Mouse (Mus musculus) forebrain, embryonic 11.5 days (tissue): Measurements from ENCODE around the gene Map2k2. TPM values are rescaled to one million over a fixed set of nuclear protein-coding genes. Genes with fewer than 3 reads are reported as not detected.
"Not testable (repeated sequence)": the region's sequence is repeated elsewhere in the genome, so short reads cannot be mapped to it uniquely, and the experiment has no call there.

Experiments used
- ATAC-seq: fragments of 200-750 bp; cut with Nextera tagmentation; replicated peaks from 2 replicates; pipeline ENCODE4 v1.8.0; 2017; ENCODE audit warnings: moderate TSS enrichment; ENCODE audit not compliant: low FRiP score
- DNase-seq: peaks from one replicate; pipeline ENCODE4 v3.0.0-alpha.2; 2017; ENCODE audit warnings: low spot score
- H3K27ac ChIP-seq: fragments of 300-500 bp; sonication (generic); 2 replicates; pipeline ENCODE4 v1.5.1; 2014; ENCODE audit warnings: low read depth, low read length
- H3K27me3 ChIP-seq: fragments of 300-500 bp; sonication (generic); 2 replicates; pipeline ENCODE4 v1.6.1; 2014; ENCODE audit warnings: mild to moderate bottlenecking, low read length, mixed read lengths; ENCODE audit not compliant: control insufficient read depth, insufficient read depth
- H3K36me3 ChIP-seq: fragments of 300-500 bp; sonication (generic); 2 replicates; pipeline ENCODE4 v1.6.1; 2014; ENCODE audit warnings: mild to moderate bottlenecking, low read length, moderate library complexity, mixed read lengths; ENCODE audit not compliant: control insufficient read depth, insufficient read depth
- H3K4me1 ChIP-seq: fragments of 300-500 bp; sonication (generic); replicated peaks from 2 replicates; pipeline ENCODE4 v1.6.1; 2014; ENCODE audit warnings: low read length, mixed read lengths; ENCODE audit not compliant: control insufficient read depth, insufficient read depth
- H3K4me2 ChIP-seq: fragments of 300-500 bp; sonication (generic); 2 replicates; pipeline ENCODE4 v1.6.1; 2014; ENCODE audit warnings: low read depth, mild to moderate bottlenecking, low read length, moderate library complexity, mixed read lengths; ENCODE audit not compliant: severe bottlenecking
- H3K4me3 ChIP-seq: fragments of 300-500 bp; sonication (generic); 2 replicates; pipeline ENCODE4 v1.5.1; 2014; ENCODE audit warnings: low read depth, low read length
- H3K9ac ChIP-seq: fragments of 300-500 bp; sonication (generic); 2 replicates; pipeline ENCODE4 v1.6.1; 2014; ENCODE audit warnings: low read length
- H3K9me3 ChIP-seq: fragments of 300-500 bp; sonication (generic); 2 replicates; pipeline ENCODE4 v1.6.1; 2016; ENCODE audit warnings: low read length, mixed read lengths; ENCODE audit not compliant: control insufficient read depth
- WGBS: fragments of 180-500 bp; shearing (Covaris S2); extraction: QIAGEN DNeasy Blood & Tissue Kit; methylation state at CpG from one replicate; pipeline ENCODE4 v1.1.7; 2014; 5-methylcytosine and 5-hydroxymethylcytosine counted together
- polyA plus RNA-seq: library from polyadenylated mRNA; unstranded; fragments of >200 nt; fragmentation: Nextera tagmentation; extraction: Ambion mirVana; gene quantifications from 2 replicates; pipeline ENCODE4 v1.2.1, GENCODE M21; 2014

Gene Map2k2
- polyA plus RNA-seq, 1 experiment from 2014 or later = 212 TPM

GRCm38 (mm10) chr10:81174617-81175344 is 69.1 kb downstream of the Map2k2 start:
- Histone ChIP-seq H3K27me3 (no peaks in the 10 kb centered on the region), H3K9ac (peak overlapping the region; percentile 68), H3K36me3 (peaks cover 22% of the 10 kb centered on the region), H3K9me3 (no peaks in the 10 kb centered on the region), H3K4me1 (peaks cover 25% of the 10 kb centered on the region), H3K4me2 (peak overlapping the region; percentile 61), H3K4me3 (peak overlapping the region; percentile 30), H3K27ac (peak overlapping the region; percentile 88)
- peak; percentile 65 for ATAC-seq
- DNase-seq = peak; percentile 96
- 2% methylated on average over 29 of the region's 29 CpGs for whole genome bisulfite sequencing

GRCm38 (mm10) chr10:81175345-81175701 is 69.6 kb downstream of the Map2k2 start:
- not testable (repeated sequence) for DNase-seq, H3K27me3 ChIP-seq, H3K9me3 ChIP-seq, ATAC-seq
- Histone ChIP-seq H3K4me3 (peak overlapping the region; percentile 30), H3K4me2 (peak overlapping the region; percentile 61; the same call in 1 of the 2 replicates), H3K36me3 (peaks cover 27% of the 10 kb centered on the region), H3K4me1 (peaks cover 25% of the 10 kb centered on the region), H3K9ac (peak overlapping the region; percentile 68), H3K27ac (peak overlapping the region; percentile 88)
- whole genome bisulfite sequencing = 11% methylated on average over 3 of the region's 4 CpGs

DNA sequence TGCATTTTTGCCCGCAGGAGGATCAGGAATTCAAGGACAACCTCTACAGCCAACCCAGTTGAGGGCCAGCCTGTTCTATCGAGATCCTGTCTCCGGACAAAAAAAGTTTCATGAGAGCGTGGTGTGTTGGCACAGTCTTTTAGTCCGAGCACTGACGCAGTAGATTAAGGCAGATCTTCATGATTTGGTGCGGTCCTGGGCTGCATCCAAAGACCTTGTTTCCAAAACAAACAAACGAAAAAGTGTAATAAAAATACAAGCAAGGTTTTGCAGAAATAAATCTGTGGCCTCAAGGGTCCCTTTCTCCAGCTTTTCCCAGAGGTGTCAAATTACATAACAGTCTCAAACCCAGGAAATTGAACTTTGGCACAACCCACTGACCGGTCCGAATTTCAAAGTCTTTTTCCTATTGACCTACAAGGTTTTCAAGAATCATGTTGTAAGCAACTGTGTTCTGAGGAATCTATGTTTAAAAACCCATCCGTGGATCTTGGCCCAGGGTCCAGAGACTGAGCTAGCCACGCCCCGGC is 70.3 kb downstream of the Map2k2 start:
- peak; percentile 11; the same call in 1 of the 2 replicates for ATAC-seq
- Histone ChIP-seq H3K27ac (peak overlapping the region; percentile 58; the same call in 1 of the 2 replicates), H3K27me3 (no peaks in the 10 kb centered on the region), H3K9me3 (no peaks in the 10 kb centered on the region), H3K4me2 (peak overlapping the region; percentile 99), H3K9ac (no peak overlapping the region; the same call in 1 of the 2 replicates), H3K36me3 (peaks cover 32% of the 10 kb centered on the region), H3K4me1 (peaks cover 25% of the 10 kb centered on the region), H3K4me3 (peak overlapping the region; percentile 100)
- 10% methylated on average over 13 of the region's 13 CpGs for WGBS
- DNase-seq = no peak

DNA sequence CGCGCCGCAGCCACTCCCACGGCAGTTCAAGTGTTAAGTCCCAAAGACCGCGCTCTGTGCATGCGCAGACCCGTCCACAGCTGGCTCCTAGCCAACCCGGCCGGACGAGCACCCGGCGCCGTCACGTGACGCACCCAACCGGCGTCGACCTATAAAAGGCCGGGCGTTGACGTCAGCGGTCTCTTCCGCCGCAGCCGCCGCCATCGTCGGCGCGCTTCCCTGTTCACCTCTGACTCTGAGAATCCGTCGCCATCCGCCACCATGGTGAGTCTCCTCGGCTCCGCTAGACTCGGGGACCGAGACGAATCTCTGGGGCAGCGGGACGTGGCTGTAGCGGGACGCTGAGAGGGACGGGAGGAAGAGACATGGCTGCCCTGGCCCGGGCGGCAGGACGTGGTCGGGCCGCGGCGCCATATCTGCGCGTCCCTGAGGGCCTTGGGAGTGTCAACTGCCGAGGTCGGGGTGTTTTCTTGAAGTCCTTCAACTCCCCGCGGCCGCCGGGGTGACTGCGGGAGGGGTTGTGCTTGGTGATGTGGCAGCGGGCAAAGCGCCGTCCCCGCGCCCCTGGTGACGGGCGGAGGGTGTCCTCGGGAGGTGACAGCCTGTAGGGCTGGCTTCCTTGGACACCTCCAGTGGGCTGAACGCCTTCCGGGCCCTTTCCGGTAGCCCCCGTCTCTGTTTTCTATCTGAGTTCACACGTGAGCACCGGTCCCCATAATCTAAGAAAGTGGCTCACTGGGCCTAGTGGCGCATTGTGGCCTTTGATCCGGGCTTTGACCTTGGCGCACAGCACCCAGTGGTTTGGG is 71.0 kb downstream of the Map2k2 start, which contains the start of gene Eef2:
TSS of gene Eef2 (plus strand) at position 166 of the 806 bp plus-strand sequence.
- peak within 1 kb of the TSS; percentile 99 for H3K4me2 ChIP-seq
- peak; percentile 84 for ATAC-seq
- peaks cover 39% of the 10 kb centered on the region for H3K36me3 ChIP-seq
- no peaks in the 10 kb centered on the region for H3K27me3 ChIP-seq
- H3K9ac ChIP-seq = peak within 1 kb of the TSS; percentile 98
- peak; percentile 100 for DNase-seq
- peak within 1 kb of the TSS; percentile 88 for H3K27ac ChIP-seq
- H3K9me3 ChIP-seq = no peaks in the 10 kb centered on the region
- under 1% methylated on average over 77 of the region's 77 CpGs for WGBS
- H3K4me3 ChIP-seq = peak within 1 kb of the TSS; percentile 100
- H3K4me1 ChIP-seq = peaks cover 25% of the 10 kb centered on the region

- no peaks in the 10 kb centered on the region for H3K27me3 ChIP-seq
- H3K36me3 ChIP-seq = peaks cover 43% of the 10 kb centered on the region
- ATAC-seq (no peak), DNase-seq (no peak)
- H3K4me3 ChIP-seq = peak overlapping the region; percentile 100
- H3K27ac ChIP-seq = peak overlapping the region; percentile 77
- peaks cover 28% of the 10 kb centered on the region for H3K4me1 ChIP-seq
- 20% methylated on average over 16 of the region's 16 CpGs for WGBS
- H3K9me3 ChIP-seq = no peaks in the 10 kb centered on the region
- peak overlapping the region; percentile 98 for H3K9ac ChIP-seq
- peak overlapping the region; percentile 99 for H3K4me2 ChIP-seq
These were observed 71.8 kb downstream of the Map2k2 start for GRCm38 (mm10) chr10:81177491-81177925.

DNA sequence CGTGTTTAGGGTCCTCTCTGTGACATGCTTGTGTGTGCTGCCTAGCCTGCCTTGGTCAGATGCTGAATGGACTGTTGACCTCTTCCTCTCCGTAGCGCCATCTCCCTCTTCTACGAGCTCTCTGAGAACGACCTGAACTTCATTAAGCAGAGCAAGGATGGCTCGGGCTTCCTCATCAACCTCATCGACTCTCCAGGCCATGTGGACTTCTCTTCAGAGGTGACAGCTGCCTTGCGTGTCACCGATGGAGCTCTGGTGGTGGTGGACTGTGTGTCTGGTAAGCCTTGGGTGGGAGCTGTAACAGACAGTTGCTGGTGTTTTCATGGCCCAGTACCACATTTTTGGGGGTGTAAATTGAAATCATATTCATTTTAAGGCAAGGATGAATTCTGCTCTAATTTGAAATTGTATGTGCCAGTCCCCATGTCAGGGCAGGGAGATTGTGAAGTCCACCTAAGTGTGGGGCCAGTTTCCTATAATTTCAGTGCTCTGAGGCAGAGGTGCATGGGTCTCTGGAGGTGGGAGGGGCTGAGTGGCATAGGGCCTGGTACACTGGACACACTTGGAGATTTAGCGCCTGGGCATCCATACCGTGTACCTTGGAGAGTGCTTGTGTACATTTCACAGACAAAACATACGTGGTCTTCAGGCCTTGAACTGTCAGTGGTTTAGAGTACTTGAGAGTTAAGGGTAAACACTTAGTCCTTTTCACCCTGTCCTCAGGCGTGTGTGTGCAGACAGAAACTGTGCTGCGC is 72.4 kb downstream of the Map2k2 start:
- DNase-seq (no peak), ATAC-seq (no peak)
- H3K4me2 ChIP-seq = peak overlapping the region; percentile 99
- H3K9me3 ChIP-seq = no peaks in the 10 kb centered on the region
- H3K27ac ChIP-seq = no peak overlapping the region
- H3K4me3 ChIP-seq = peak overlapping the region; percentile 100
- peaks cover 28% of the 10 kb centered on the region for H3K4me1 ChIP-seq
- H3K27me3 ChIP-seq = no peaks in the 10 kb centered on the region
- H3K36me3 ChIP-seq = peaks cover 43% of the 10 kb centered on the region
- 73% methylated on average over 14 of the region's 14 CpGs for WGBS
- H3K9ac ChIP-seq = peak overlapping the region; percentile 98

GRCm38 (mm10) chr10:81178927-81179326 is 73.2 kb downstream of the Map2k2 start:
- H3K4me2 ChIP-seq = no peak overlapping the region
- H3K4me3 ChIP-seq = no peak overlapping the region
- H3K4me1 ChIP-seq = peaks cover 29% of the 10 kb centered on the region

More at GRCm38 (mm10) chr10:81178927-81179326, 73.2 kb downstream of the Map2k2 start:
- Histone ChIP-seq H3K9me3 (no peaks in the 10 kb centered on the region), H3K9ac (no peak overlapping the region), H3K36me3 (peaks cover 43% of the 10 kb centered on the region), H3K27ac (no peak overlapping the region), H3K27me3 (no peaks in the 10 kb centered on the region)
- no peak for ATAC-seq
- no peak for DNase-seq
- 91% methylated on average over 11 of the region's 11 CpGs for WGBS
